Mouse (Mus musculus) skeletal muscle tissue, adult 2 months (tissue): ENCODE measurements around the gene Mical3.

Source experiments
- DNase-seq: peaks from one replicate; pipeline ENCODE4 v3.0.0-alpha.2; 2012; ENCODE audit warnings: low read depth, low spot score

Mical3 gene

GRCm38 (mm10) chr6:120964179-120964578, 166.6 kb downstream of the Mical3 start:
- DNase-seq = peak; percentile 46

GRCm38 (mm10) chr6:120960338-120961030, 170.3 kb downstream of the Mical3 start:
- DNase-seq = no peak

GRCm38 (mm10) chr6:120957331-120957730, 173.5 kb downstream of the Mical3 start:
- DNase-seq = no peak

GRCm38 (mm10) chr6:120956259-120957161, 174.3 kb downstream of the Mical3 start:
- DNase-seq = no peak

GRCm38 (mm10) chr6:120955215-120955614, 175.6 kb downstream of the Mical3 start:
- no peak for DNase-seq

GRCm38 (mm10) chr6:120954241-120954640, 176.6 kb downstream of the Mical3 start:
- DNase-seq = no peak

- DNase-seq = no peak
Observed at GRCm38 (mm10) chr6:120952475-120952874, 178.3 kb downstream of the Mical3 start.

GRCm38 (mm10) chr6:120951311-120951710, 179.5 kb downstream of the Mical3 start:
- DNase-seq = no peak

- DNase-seq = no peak
Observed at GRCm38 (mm10) chr6:120945510-120945909, 185.3 kb downstream of the Mical3 start.

GRCm38 (mm10) chr6:120943964-120944363, 186.8 kb downstream of the Mical3 start:
- DNase-seq = no peak

GRCm38 (mm10) chr6:120943551-120943950, 187.2 kb downstream of the Mical3 start:
- no peak for DNase-seq

- DNase-seq = no peak
Observed at GRCm38 (mm10) chr6:120943079-120943478, 187.7 kb downstream of the Mical3 start.

- DNase-seq = no peak
Observed at GRCm38 (mm10) chr6:120941575-120941974, 189.2 kb downstream of the Mical3 start.

- no peak for DNase-seq
Observed at GRCm38 (mm10) chr6:120941084-120941481, 189.7 kb downstream of the Mical3 start.

GRCm38 (mm10) chr6:120940446-120941083, 190.2 kb downstream of the Mical3 start:
- no peak for DNase-seq

- DNase-seq = no peak
Observed at GRCm38 (mm10) chr6:120939783-120940182, 191.0 kb downstream of the Mical3 start.

GRCm38 (mm10) chr6:120938763-120939450, 191.9 kb downstream of the Mical3 start:
- no peak for DNase-seq

GRCm38 (mm10) chr6:120937999-120938608, 192.7 kb downstream of the Mical3 start:
- DNase-seq = no peak

GRCm38 (mm10) chr6:120937104-120937617, 193.6 kb downstream of the Mical3 start:
- DNase-seq = no peak

GRCm38 (mm10) chr6:120934176-120934575, 196.6 kb downstream of the Mical3 start:
- DNase-seq = no peak

GRCm38 (mm10) chr6:120933670-120934069, 197.1 kb downstream of the Mical3 start:
- no peak for DNase-seq
